Mouse (Mus musculus): ENCODE results near the gene Fam208a. TPM values are rescaled to one million over a fixed set of nuclear protein-coding genes. Genes with fewer than 3 reads are reported as not detected.

The Fam208a gene
- 11.0 and 11.8 TPM in 2 replicates for polyA plus RNA-seq (2016; fragmentation: Nextera tagmentation; extraction: Ambion mirVana)

GRCm38 (mm10) chr14:27428573-27428972, at the start of gene Fam208a:
Gene Fam208a, plus strand, starts transcription at chr14:27428834.
- peaks cover 30% of the 10 kb centered on the region for H3K36me3 ChIP-seq
- H3K27me3 ChIP-seq (ENCODE audit: insufficient read depth, poor library complexity, severe bottlenecking) = no peaks in the 10 kb centered on the region
- H3K4me3 ChIP-seq = peak within 1 kb of the TSS; percentile 84
- DNase-seq (ENCODE audit: low spot score) = peak; percentile 95
- H3K4me1 ChIP-seq = peaks cover 8% of the 10 kb centered on the region; the same call in 1 of the 2 replicates
- WGBS = 1% methylated on average over 42 of the region's 43 CpGs
- peak within 1 kb of the TSS; percentile 100 for H3K27ac ChIP-seq
- peaks cover 3% of the 10 kb centered on the region; the same call in 1 of the 2 replicates for H3K9me3 ChIP-seq

DNA sequence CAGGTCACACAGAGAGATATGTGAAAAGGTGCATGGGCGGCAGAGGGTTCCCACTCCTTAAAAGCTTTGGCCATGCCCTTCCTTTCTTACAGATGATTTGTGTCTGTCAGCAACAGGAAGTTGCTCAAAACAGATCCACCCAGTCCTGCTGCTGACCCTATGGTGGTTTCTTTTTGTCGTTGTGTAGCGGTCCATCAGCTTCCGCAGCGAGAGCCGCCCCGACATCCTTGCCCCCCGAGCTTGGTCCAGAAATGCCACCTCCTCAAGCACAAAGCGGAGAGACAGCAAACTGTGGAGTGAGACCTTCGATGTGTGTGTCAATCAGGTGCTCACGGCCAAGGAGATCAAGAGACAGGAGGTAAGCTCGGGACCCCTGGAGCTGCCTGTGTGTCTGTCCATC, 49.2 kb upstream of the Fam208a start:
- 0 out of 2 replicates have a peak, but pooled peaks cover 3% of the 10 kb centered on the region for H3K36me3 ChIP-seq
- no peaks in the 10 kb centered on the region for H3K27me3 ChIP-seq (ENCODE audit: insufficient read depth, poor library complexity, severe bottlenecking)
- no peaks in the 10 kb centered on the region for H3K4me1 ChIP-seq
- 82% methylated on average over 12 of the region's 12 CpGs for WGBS
- no peak for DNase-seq (ENCODE audit: low spot score)
- H3K9me3 ChIP-seq = no peaks in the 10 kb centered on the region
- H3K4me3 ChIP-seq = no peak overlapping the region
- 0 out of 2 replicates have a peak overlapping the region, but pooled peaks have one; percentile 16 for H3K27ac ChIP-seq

DNA sequence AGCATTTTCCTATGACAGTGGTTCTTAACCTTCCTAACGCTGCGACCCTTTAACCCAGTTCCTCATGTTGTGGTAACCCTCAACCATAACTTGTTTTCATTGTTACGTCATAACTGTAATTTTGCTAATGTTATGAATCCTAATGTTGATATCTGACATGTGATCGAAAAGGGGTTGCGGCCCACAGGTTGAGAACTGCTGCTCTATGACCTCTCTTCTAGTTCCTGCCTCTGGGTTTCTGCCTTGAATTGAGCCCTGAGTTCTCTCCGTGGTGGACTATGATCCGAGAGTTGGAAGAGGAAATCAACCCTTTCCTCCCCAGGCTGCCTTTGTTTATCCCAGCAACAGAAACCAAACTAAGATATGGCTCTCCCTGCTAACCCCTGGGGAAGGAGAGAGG, 47.2 kb upstream of the Fam208a start:
- no peaks in the 10 kb centered on the region for H3K27me3 ChIP-seq (ENCODE audit: insufficient read depth, poor library complexity, severe bottlenecking)
- H3K4me1 ChIP-seq = no peaks in the 10 kb centered on the region
- no peak overlapping the region for H3K4me3 ChIP-seq
- 80% methylated on average over 7 of the region's 7 CpGs for WGBS
- H3K27ac ChIP-seq = no peak overlapping the region
- H3K9me3 ChIP-seq = no peaks in the 10 kb centered on the region
- DNase-seq (ENCODE audit: low spot score) = no peak
- 0 out of 2 replicates have a peak, but pooled peaks cover 3% of the 10 kb centered on the region for H3K36me3 ChIP-seq

DNA sequence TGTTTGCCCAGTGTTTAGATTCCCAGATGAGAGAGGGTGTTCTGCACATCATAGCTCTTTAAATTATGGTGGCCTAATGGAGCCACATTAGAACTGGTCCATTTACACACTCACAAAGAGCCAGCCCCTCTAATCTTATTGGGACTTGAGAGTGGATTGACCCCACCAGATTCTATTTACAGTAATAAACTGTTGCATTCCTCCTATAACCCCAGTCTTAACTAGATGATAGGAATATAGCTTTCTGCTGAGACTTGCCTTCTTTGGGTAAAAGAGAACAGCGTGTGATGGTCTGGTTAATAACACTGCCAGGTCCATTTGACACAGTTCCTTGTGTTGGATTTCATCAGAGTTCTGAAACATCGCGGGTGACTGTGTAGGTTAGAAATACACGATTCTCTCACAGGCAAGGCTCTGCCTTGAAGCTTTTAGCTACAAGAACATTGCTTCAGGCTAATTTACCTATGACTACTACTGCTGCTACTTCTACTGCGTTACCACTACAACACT, 45.3 kb upstream of the Fam208a start:
- H3K9me3 ChIP-seq = no peaks in the 10 kb centered on the region
- no peaks in the 10 kb centered on the region for H3K4me1 ChIP-seq
- no peaks in the 10 kb centered on the region for H3K27me3 ChIP-seq (ENCODE audit: insufficient read depth, poor library complexity, severe bottlenecking)
- DNase-seq (ENCODE audit: low spot score) = no peak
- H3K4me3 ChIP-seq = no peak overlapping the region
- WGBS = 84% methylated on average over 5 of the region's 5 CpGs
- no peak overlapping the region for H3K27ac ChIP-seq
- H3K36me3 ChIP-seq = 0 out of 2 replicates have a peak, but pooled peaks cover 3% of the 10 kb centered on the region

DNA sequence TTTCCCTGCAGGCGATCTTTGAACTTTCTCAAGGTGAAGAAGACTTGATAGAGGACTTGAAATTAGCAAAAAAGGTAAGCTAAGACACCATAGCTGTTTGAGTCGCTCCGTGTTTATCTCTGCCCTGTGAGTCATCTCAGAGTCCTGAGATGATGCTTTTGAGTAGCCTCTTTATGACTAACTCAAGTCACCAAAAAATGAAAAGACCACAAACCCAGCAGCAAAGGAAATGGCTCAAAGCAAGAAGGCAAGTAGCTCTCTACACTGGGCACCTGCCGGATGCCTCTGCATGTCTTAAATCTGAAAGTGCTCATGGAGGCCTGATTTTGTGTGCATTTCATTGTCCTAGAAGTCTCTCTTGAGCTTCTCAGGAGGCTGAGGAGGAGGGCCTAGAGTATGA, 44.5 kb upstream of the Fam208a start:
- H3K27ac ChIP-seq = no peak overlapping the region
- H3K27me3 ChIP-seq (ENCODE audit: insufficient read depth, poor library complexity, severe bottlenecking) = no peaks in the 10 kb centered on the region
- H3K9me3 ChIP-seq = no peaks in the 10 kb centered on the region
- 0 out of 2 replicates have a peak, but pooled peaks cover 3% of the 10 kb centered on the region for H3K36me3 ChIP-seq
- WGBS = 90% methylated on average over 4 of the region's 4 CpGs
- no peaks in the 10 kb centered on the region for H3K4me1 ChIP-seq
- no peak for DNase-seq (ENCODE audit: low spot score)
- no peak overlapping the region for H3K4me3 ChIP-seq

DNA sequence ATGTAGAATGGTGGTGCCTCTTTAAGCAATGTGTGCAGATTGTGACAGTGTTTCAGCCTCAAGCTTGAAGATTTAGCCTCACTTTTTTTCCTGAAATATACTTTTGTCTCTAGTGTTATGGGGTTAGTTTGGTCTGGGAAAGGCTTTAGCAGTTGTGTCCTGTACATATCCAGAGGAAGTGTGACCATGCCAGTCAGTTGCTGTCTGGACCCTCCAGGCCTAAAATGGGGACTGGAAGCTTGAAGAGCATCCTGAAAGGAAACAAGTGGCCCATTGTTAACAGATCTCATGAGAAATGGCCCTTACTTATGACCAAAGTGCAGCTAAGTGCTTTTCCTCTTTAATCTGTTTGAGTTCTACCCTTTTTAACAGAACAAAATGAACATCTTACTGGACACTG, 40.0 kb upstream of the Fam208a start:
- no peak for DNase-seq (ENCODE audit: low spot score)
- Histone ChIP-seq H3K4me3 (no peak overlapping the region), H3K36me3 (peaks cover 5% of the 10 kb centered on the region; the same call in 1 of the 2 replicates)

DNA sequence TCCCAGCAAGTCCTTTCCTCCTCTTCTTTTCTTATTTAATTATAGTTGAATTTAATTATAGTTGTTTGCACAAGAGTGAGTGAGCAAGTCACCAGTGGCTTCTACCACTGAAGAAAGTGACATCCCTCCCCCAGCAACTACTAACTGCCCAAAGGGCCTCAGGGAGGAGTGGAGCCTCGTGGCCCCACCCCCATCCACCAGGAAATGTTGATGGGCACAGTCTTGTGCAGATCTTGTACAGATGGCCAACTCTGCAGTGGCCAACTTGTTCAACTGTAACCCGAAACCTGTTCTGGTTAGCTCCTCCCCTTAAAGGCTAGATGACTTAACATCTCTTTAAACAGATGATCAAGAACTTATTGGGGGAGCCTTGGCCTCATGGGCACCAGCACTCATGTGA, 38.9 kb upstream of the Fam208a start:
- H3K4me1 ChIP-seq = peaks cover 6% of the 10 kb centered on the region; the same call in 1 of the 2 replicates
- H3K4me3 ChIP-seq = no peak overlapping the region
- no peaks in the 10 kb centered on the region for H3K9me3 ChIP-seq
- DNase-seq (ENCODE audit: low spot score) = no peak
- 69% methylated on average over 2 of the region's 2 CpGs for WGBS
- no peak overlapping the region for H3K27ac ChIP-seq
- H3K36me3 ChIP-seq = peaks cover 2% of the 10 kb centered on the region; the same call in 1 of the 2 replicates
- H3K27me3 ChIP-seq (ENCODE audit: insufficient read depth, poor library complexity, severe bottlenecking) = no peaks in the 10 kb centered on the region

More for the DNA sequence above, 40.0 kb upstream of the Fam208a start:
- H3K27ac ChIP-seq = no peak overlapping the region
- H3K9me3 ChIP-seq = no peaks in the 10 kb centered on the region
- no peaks in the 10 kb centered on the region for H3K27me3 ChIP-seq (ENCODE audit: insufficient read depth, poor library complexity, severe bottlenecking)
- H3K4me1 ChIP-seq = peaks cover 2% of the 10 kb centered on the region; the same call in 1 of the 2 replicates

DNA sequence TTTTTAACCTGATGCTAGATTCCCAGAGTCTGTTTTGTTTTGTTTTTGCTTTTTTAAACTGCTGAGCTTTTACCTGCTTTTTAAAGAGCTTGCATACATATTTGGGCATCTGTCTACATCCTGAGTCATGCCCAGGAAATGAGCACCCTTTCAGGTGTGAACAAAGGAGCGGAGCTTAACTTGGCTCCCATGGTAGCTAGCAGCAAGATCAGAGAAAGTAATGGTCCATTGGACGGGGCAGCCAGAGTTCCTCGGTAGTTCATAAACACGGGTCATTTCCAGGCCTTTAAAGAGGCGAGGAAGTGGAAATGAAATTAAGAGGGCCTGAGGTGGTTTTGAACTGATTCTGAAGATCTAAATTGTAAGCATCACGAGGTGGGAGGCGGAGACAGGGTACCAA, 38.0 kb upstream of the Fam208a start:
- H3K9me3 ChIP-seq = no peaks in the 10 kb centered on the region
- no peaks in the 10 kb centered on the region for H3K27me3 ChIP-seq (ENCODE audit: insufficient read depth, poor library complexity, severe bottlenecking)
- no peak overlapping the region for H3K4me3 ChIP-seq
- peaks cover 6% of the 10 kb centered on the region; the same call in 1 of the 2 replicates for H3K4me1 ChIP-seq
- no peak for DNase-seq (ENCODE audit: low spot score)
- H3K27ac ChIP-seq = no peak overlapping the region
- peaks cover 2% of the 10 kb centered on the region; the same call in 1 of the 2 replicates for H3K36me3 ChIP-seq
- WGBS = 82% methylated on average over 7 of the region's 7 CpGs

- Histone ChIP-seq H3K4me3 (no peak overlapping the region), H3K27ac (no peak overlapping the region), H3K36me3 (peaks cover 2% of the 10 kb centered on the region; the same call in 1 of the 2 replicates), H3K27me3 (ENCODE audit: insufficient read depth, poor library complexity, severe bottlenecking) (no peaks in the 10 kb centered on the region), H3K4me1 (peaks cover 6% of the 10 kb centered on the region; the same call in 1 of the 2 replicates), H3K9me3 (no peaks in the 10 kb centered on the region)
- WGBS = 84% methylated on average over 9 of the region's 9 CpGs
- DNase-seq (ENCODE audit: low spot score) = no peak
These were observed 36.8 kb upstream of the Fam208a start for GRCm38 (mm10) chr14:27391776-27392308.

DNA sequence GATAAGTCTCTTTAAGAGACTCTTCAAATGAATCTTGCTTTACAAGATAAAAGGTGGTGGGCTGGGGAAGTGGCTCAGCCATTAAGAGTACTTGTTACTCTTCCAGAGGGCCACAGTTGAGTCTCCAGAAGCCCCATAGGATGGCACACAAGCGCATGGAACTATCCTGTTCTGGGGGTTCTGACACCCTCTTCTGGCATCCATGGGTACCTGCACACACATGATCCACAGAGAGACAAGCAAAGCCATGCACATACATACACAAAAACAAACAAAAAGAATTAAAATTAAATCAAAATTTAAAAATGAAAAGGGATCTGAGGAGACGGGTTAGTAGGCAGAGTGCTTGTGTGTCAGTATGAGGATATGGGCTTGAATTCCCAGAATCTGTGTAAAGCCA, 36.0 kb upstream of the Fam208a start:
- no peak overlapping the region for H3K4me3 ChIP-seq
- DNase-seq (ENCODE audit: low spot score) = no peak
- H3K27me3 ChIP-seq (ENCODE audit: insufficient read depth, poor library complexity, severe bottlenecking) = no peaks in the 10 kb centered on the region
- H3K36me3 ChIP-seq = peaks cover 2% of the 10 kb centered on the region; the same call in 1 of the 2 replicates
- 88% methylated on average over 2 of the region's 2 CpGs for WGBS
- H3K4me1 ChIP-seq = peaks cover 6% of the 10 kb centered on the region; the same call in 1 of the 2 replicates
- no peak overlapping the region for H3K27ac ChIP-seq
- no peaks in the 10 kb centered on the region for H3K9me3 ChIP-seq

DNA sequence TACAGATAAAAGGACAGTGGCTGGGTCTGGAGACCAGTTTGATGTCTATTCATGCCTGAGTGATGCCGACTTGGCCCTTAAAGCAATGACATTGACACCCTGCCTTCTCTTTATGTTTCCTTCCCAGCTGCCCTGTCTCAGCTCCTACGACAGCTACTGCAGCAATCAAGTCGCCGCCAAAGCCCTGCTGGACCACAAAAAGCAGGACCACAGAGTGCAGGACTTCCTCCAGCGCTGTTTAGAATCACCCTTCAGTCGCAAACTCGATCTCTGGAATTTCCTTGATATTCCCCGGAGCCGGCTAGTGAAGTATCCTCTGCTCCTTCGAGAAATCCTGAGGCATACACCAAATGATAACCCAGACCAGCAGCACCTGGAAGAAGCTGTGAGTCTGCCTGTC, 34.8 kb upstream of the Fam208a start:
- Histone ChIP-seq H3K36me3 (peaks cover 2% of the 10 kb centered on the region; the same call in 1 of the 2 replicates), H3K4me1 (peaks cover 6% of the 10 kb centered on the region; the same call in 1 of the 2 replicates), H3K9me3 (no peaks in the 10 kb centered on the region), H3K4me3 (no peak overlapping the region), H3K27me3 (ENCODE audit: insufficient read depth, poor library complexity, severe bottlenecking) (no peaks in the 10 kb centered on the region), H3K27ac (no peak overlapping the region)
- 47% methylated on average over 10 of the region's 10 CpGs for WGBS
- no peak for DNase-seq (ENCODE audit: low spot score)

DNA sequence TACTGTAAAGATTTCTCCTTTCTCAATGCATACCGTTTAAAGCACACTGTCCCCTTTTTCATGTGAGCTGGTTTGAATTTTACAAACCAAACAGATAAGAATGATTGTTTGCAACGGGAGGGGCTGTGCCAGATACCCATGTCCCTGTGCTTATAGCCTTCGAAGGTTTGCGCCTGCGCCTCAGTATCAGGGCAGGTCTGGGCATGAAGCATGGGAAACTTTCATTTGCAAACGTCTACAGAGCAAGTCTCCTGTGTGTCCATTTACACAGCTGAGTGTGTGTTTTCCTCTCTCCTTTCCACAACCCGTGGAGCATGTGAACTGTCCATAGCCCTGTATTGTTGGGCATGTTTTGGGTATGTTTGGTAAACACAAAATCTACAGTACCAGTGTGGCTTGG, 32.2 kb upstream of the Fam208a start:
- no peaks in the 10 kb centered on the region for H3K9me3 ChIP-seq
- H3K4me1 ChIP-seq = peaks cover 6% of the 10 kb centered on the region; the same call in 1 of the 2 replicates
- H3K4me3 ChIP-seq = no peak overlapping the region
- H3K27ac ChIP-seq = no peak overlapping the region
- no peaks in the 10 kb centered on the region for H3K27me3 ChIP-seq (ENCODE audit: insufficient read depth, poor library complexity, severe bottlenecking)
- WGBS = 74% methylated on average over 7 of the region's 7 CpGs
- peaks cover 2% of the 10 kb centered on the region for H3K36me3 ChIP-seq
- no peak for DNase-seq (ENCODE audit: low spot score)

- Histone ChIP-seq H3K9me3 (no peaks in the 10 kb centered on the region), H3K27ac (no peak overlapping the region), H3K4me1 (peaks cover 6% of the 10 kb centered on the region; the same call in 1 of the 2 replicates), H3K4me3 (no peak overlapping the region), H3K36me3 (peaks cover 6% of the 10 kb centered on the region; the same call in 1 of the 2 replicates), H3K27me3 (ENCODE audit: insufficient read depth, poor library complexity, severe bottlenecking) (no peaks in the 10 kb centered on the region)
- WGBS = 88% methylated on average over 6 of the region's 6 CpGs
- no peak for DNase-seq (ENCODE audit: low spot score)
These were observed 31.1 kb upstream of the Fam208a start for GRCm38 (mm10) chr14:27397526-27397925.
